Mouse (Mus musculus) ES-E14 (cell line): Measurements from ENCODE around the gene Tbc1d2b.

Experiments
- ZC3H11A ChIP-seq: IDR thresholded peaks from 2 replicates; pipeline ENCODE4 v1.6.1; 2012; ENCODE audit warnings: low read depth, mild to moderate bottlenecking, inconsistent platforms, low read length, borderline replicate concordance
- ZNF384 ChIP-seq: IDR thresholded peaks from 2 replicates; pipeline ENCODE4 v1.6.1; 2012; ENCODE audit warnings: low read depth, low read length, inconsistent platforms

DNA sequence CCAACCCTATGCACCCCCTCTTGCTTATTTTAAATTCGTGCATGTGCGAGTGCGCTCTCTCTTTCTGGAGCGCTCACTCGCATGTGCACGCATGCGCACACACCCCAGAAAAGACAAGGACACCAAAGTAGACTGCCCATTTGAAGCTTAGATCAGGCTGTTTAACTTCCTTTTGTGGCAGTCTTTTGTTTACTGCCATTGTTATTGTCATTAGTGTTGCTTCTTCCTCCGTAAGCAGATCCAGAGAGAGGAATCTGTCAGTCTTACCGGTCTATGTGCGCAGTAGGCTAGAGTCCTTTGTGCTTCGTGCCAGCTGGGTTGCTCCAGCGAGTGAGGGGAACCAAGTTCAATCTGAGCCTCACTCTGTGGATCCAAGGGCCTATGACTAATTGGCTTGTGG lies 1.7 kb upstream of the Tbc1d2b start:
- TF ChIP-seq ZC3H11A (no peak), ZNF384 (no peak)
